Mouse (Mus musculus) liver, embryonic 14.5 days (tissue): Measurements from ENCODE around the gene Zfp719.

Source experiments
- CTCF ChIP-seq: IDR thresholded peaks from 2 replicates; pipeline ENCODE4 v1.5.1; 2016; ENCODE audit warnings: antibody characterized with exemption, low read depth, control low read depth
- EP300 ChIP-seq: IDR thresholded peaks from 2 replicates; pipeline ENCODE4 v1.6.1; 2016; ENCODE audit warnings: antibody characterized with exemption, low read depth

GRCm38 (mm10) chr7:43584790-43585189, 5.4 kb downstream of the Zfp719 start:
- TF ChIP-seq CTCF (peak; percentile 26), EP300 (no peak)
